Mouse (Mus musculus) forebrain, embryonic 16.5 days (tissue): ENCODE results near the gene Adgrg3. TPM values are rescaled to one million over a fixed set of nuclear protein-coding genes. Genes with fewer than 3 reads are reported as not detected.
A peak's percentile ranks its signal among the peaks of the same experiment; 100 is the strongest.

Experiments used
- ATAC-seq: fragments of 200-750 bp; cut with Nextera tagmentation; 2 replicates; pipeline ENCODE4 v1.8.0; 2017; ENCODE audit warnings: mild to moderate bottlenecking, moderate library complexity
- H3K27ac ChIP-seq: fragments of 300-500 bp; sonication (generic); 2 replicates; pipeline ENCODE4 v1.5.1; 2014; ENCODE audit warnings: low read length, control low read depth
- H3K27me3 ChIP-seq: fragments of 300-500 bp; sonication (generic); replicated peaks from 2 replicates; pipeline ENCODE4 v1.6.1; 2014; ENCODE audit warnings: low read length; ENCODE audit not compliant: control insufficient read depth, insufficient read depth
- H3K36me3 ChIP-seq: fragments of 300-500 bp; sonication (generic); 2 replicates; pipeline ENCODE4 v1.6.1; 2014; ENCODE audit not compliant: control insufficient read depth, insufficient read depth
- H3K4me1 ChIP-seq: fragments of 300-500 bp; sonication (generic); replicated peaks from 2 replicates; pipeline ENCODE4 v1.6.1; 2014; ENCODE audit warnings: low read length; ENCODE audit not compliant: control insufficient read depth, insufficient read depth
- H3K4me2 ChIP-seq: fragments of 300-500 bp; sonication (generic); 2 replicates; pipeline ENCODE4 v1.6.1; 2014; ENCODE audit warnings: mild to moderate bottlenecking, low read length, control low read depth
- H3K4me3 ChIP-seq: fragments of 300-500 bp; sonication (generic); replicated peaks from 2 replicates; pipeline ENCODE4 v1.5.1; 2014; ENCODE audit warnings: mild to moderate bottlenecking, low read length, control low read depth
- H3K9ac ChIP-seq: fragments of 300-500 bp; sonication (generic); replicated peaks from 2 replicates; pipeline ENCODE4 v1.6.1; 2014; ENCODE audit warnings: low read depth, low read length, control low read depth
- H3K9me3 ChIP-seq: fragments of 300-500 bp; sonication (generic); 2 replicates; pipeline ENCODE4 v1.6.1; 2016; ENCODE audit warnings: low read length; ENCODE audit not compliant: control insufficient read depth
- WGBS: fragments of 180-500 bp; shearing (Covaris S2); extraction: QIAGEN DNeasy Blood & Tissue Kit; methylation state at CpG from one replicate; pipeline ENCODE4 v1.1.7; 2014; 5-methylcytosine and 5-hydroxymethylcytosine counted together
- polyA plus RNA-seq: library from polyadenylated mRNA; unstranded; fragments of >200 nt; fragmentation: Nextera tagmentation; extraction: Ambion mirVana; gene quantifications from 2 replicates; pipeline ENCODE4 v1.2.1, GENCODE M21; 2015

Gene Adgrg3
- polyA plus RNA-seq, 1 experiment from 2014 or later = 1.1 TPM

DNA sequence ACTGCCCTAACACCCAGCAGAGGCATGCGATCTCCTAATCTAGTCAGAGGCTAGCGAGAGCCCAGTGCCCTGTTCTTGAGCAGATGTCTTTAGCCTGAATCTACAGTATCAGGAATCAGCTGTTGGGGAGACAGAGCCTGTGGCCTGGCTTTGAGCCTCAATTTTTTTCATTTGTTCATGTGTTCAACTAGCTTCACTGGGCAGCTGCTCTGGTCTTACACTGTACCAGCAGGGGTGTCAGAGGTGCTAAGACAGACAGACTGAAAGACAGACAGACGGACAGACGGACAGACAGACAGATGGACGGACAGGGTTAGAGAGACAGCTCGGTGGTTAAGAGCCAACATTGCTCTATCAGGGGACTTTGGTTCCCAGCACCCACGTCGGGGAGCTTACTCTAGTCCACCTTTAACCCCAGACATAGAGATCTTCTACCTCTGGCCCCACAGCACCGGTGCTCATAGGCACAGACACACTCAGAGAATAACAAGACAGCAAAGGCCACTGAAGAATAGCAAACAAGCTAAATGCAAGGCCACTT lies 26.0 kb upstream of the Adgrg3 start:
- no peaks in the 10 kb centered on the region for H3K27me3 ChIP-seq
- 74% methylated on average over 9 of the region's 9 CpGs for WGBS
- peaks cover 55% of the 10 kb centered on the region for H3K4me1 ChIP-seq

GRCm38 (mm10) chr8:94992010-94992409 lies 25.5 kb upstream of the Adgrg3 start:
- H3K36me3 ChIP-seq = no peaks in the 10 kb centered on the region

More for the DNA sequence above, 26.0 kb upstream of the Adgrg3 start:
- no peaks in the 10 kb centered on the region for H3K9me3 ChIP-seq
- no peak overlapping the region for H3K4me3 ChIP-seq
- H3K27ac ChIP-seq = peak overlapping the region; percentile 94; the same call in 1 of the 2 replicates
- H3K9ac ChIP-seq = no peak overlapping the region
- ATAC-seq = no peak
- no peak overlapping the region for H3K4me2 ChIP-seq
- H3K36me3 ChIP-seq = no peaks in the 10 kb centered on the region

DNA sequence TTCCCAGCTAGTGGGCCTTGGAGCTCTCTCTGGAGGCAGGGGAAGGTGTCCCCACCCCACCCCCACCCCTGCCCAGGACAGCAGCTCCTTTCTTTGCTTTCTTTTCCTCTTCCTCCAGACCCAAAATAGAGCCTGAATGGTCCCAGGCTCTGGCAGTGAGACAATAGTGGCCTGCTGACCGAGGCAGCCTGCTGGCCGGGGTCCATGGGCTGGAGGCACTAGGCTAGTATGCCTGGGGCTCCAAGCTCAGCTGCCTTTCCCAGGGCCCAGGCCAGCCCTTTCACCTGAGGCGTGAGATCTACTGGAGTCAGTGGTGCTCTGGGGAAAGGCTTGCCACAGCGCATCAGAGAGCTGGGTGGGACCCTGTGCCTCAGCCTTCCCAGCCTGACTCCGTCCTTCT lies 25.0 kb upstream of the Adgrg3 start:
- Histone ChIP-seq H3K4me2 (no peak overlapping the region), H3K36me3 (no peaks in the 10 kb centered on the region), H3K4me3 (no peak overlapping the region), H3K9ac (peak overlapping the region; percentile 31; the same call in 1 of the 2 replicates), H3K27ac (peak overlapping the region; percentile 94), H3K4me1 (peaks cover 55% of the 10 kb centered on the region), H3K27me3 (no peaks in the 10 kb centered on the region), H3K9me3 (no peaks in the 10 kb centered on the region)
- no peak; the same call in 1 of the 2 replicates for ATAC-seq
- 19% methylated on average over 5 of the region's 5 CpGs for WGBS

More at GRCm38 (mm10) chr8:94992010-94992409, 25.5 kb upstream of the Adgrg3 start:
- no peak overlapping the region for H3K4me3 ChIP-seq
- no peak for ATAC-seq
- H3K9ac ChIP-seq = no peak overlapping the region
- peaks cover 55% of the 10 kb centered on the region for H3K4me1 ChIP-seq
- no peak overlapping the region for H3K4me2 ChIP-seq
- no peaks in the 10 kb centered on the region for H3K9me3 ChIP-seq
- WGBS = 66% methylated on average over 4 of the region's 4 CpGs
- no peaks in the 10 kb centered on the region for H3K27me3 ChIP-seq
- peak overlapping the region; percentile 94 for H3K27ac ChIP-seq

DNA sequence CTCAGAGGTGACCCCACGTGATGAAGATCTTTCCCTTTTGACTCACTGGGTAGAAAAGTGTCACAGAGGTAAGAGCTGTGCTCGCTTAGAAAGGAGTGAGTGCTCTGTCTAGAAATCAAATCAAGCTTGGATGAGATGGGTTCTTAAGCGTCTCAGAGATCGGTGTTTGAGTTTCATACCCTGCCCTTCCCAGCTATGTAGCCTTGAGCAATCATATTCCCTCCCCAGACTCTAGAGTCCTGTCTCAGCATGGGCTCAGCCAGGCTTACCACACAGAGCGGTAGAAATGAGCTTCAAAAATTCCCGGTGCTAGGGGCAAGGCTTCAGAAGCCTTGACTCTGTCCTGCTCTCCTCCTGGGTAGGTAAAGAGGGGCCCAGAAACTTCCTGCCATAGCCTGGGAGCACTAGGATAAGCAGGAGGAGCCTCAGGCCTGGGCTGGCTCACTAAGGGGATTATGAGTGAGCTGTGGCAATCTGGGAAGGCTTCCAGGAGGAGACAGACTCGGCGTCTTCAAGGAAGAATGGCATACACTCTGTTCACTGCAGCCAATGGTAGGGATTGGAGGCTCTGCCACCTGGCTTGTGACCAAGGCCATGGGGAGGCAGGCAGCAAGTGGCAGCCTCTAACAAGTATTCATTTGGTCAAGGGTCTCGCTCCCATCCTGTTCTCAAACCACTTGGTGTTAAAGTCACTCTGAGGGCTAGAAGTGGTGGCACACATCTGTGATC lies 24.3 kb upstream of the Adgrg3 start:
- H3K9me3 ChIP-seq = no peaks in the 10 kb centered on the region
- 34% methylated on average over 9 of the region's 9 CpGs for WGBS
- H3K9ac ChIP-seq = peak overlapping the region; percentile 84
- H3K27ac ChIP-seq = peak overlapping the region; percentile 94
- no peak overlapping the region for H3K4me3 ChIP-seq
- peaks cover 60% of the 10 kb centered on the region for H3K4me1 ChIP-seq
- H3K36me3 ChIP-seq = no peaks in the 10 kb centered on the region
- ATAC-seq = no peak
- H3K4me2 ChIP-seq = peak overlapping the region; percentile 66
- H3K27me3 ChIP-seq = no peaks in the 10 kb centered on the region

GRCm38 (mm10) chr8:94994006-94994405 lies 23.5 kb upstream of the Adgrg3 start:
- WGBS = under 1% methylated on average over 14 of the region's 14 CpGs

GRCm38 (mm10) chr8:94994510-94994909 lies 23.0 kb upstream of the Adgrg3 start:
- peak; percentile 29 for ATAC-seq
- 0% methylated on average over 1 of the region's 1 CpGs for WGBS
- Histone ChIP-seq H3K9ac (peak overlapping the region; percentile 84), H3K4me3 (peak overlapping the region; percentile 61), H3K4me1 (peaks cover 74% of the 10 kb centered on the region), H3K9me3 (no peaks in the 10 kb centered on the region), H3K36me3 (no peaks in the 10 kb centered on the region), H3K27ac (peak overlapping the region; percentile 94), H3K4me2 (peak overlapping the region; percentile 66), H3K27me3 (no peaks in the 10 kb centered on the region)

More at GRCm38 (mm10) chr8:94994006-94994405, 23.5 kb upstream of the Adgrg3 start:
- H3K4me1 ChIP-seq = peaks cover 69% of the 10 kb centered on the region
- peak overlapping the region; percentile 94 for H3K27ac ChIP-seq
- peak overlapping the region; percentile 84 for H3K9ac ChIP-seq
- ATAC-seq = peak; percentile 93
- H3K4me3 ChIP-seq = peak overlapping the region; percentile 61
- peak overlapping the region; percentile 66 for H3K4me2 ChIP-seq
- H3K27me3 ChIP-seq = no peaks in the 10 kb centered on the region
- no peaks in the 10 kb centered on the region for H3K36me3 ChIP-seq
- H3K9me3 ChIP-seq = no peaks in the 10 kb centered on the region

DNA sequence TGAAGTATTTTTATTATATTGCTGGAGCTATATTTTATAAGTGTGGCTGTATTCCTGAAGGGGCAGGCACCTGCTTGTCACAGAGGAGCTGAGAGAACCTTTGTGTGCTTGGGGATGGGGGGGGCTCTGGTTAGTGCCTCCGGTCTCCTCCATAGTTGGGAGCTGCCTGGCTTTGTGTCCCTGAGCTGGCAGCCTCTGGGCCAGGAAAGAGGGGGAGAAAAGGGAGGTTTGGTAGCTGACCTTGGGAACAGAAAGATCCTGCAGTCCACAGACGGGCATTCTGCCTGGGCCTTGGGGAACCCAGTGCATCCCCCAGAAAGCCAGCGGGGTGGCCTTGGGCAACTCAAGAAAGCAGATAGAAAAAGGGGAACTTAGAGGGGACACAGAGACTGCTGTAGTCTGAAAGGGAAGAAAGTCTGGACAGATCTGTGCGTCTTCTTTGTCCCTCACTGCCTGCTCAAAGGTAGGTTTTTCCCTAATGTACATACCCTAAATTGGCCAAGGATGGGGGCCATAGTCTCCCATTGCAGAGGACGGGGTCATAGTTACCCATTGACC lies 22.1 kb upstream of the Adgrg3 start:
- ATAC-seq = no peak
- WGBS = 5% methylated on average over 5 of the region's 5 CpGs
- Histone ChIP-seq H3K36me3 (no peaks in the 10 kb centered on the region), H3K4me3 (peak overlapping the region; percentile 61), H3K4me1 (peaks cover 82% of the 10 kb centered on the region), H3K27ac (peak overlapping the region; percentile 94), H3K4me2 (peak overlapping the region; percentile 66), H3K9ac (peak overlapping the region; percentile 84), H3K9me3 (no peaks in the 10 kb centered on the region), H3K27me3 (no peaks in the 10 kb centered on the region)

- no peaks in the 10 kb centered on the region for H3K27me3 ChIP-seq
- peak overlapping the region; percentile 94 for H3K27ac ChIP-seq
- no peaks in the 10 kb centered on the region for H3K36me3 ChIP-seq
- WGBS = 6% methylated on average over 12 of the region's 12 CpGs
- H3K4me1 ChIP-seq = peaks cover 82% of the 10 kb centered on the region
- ATAC-seq = no peak
- peak overlapping the region; percentile 66 for H3K4me2 ChIP-seq
- peak overlapping the region; percentile 61 for H3K4me3 ChIP-seq
- no peaks in the 10 kb centered on the region for H3K9me3 ChIP-seq
- H3K9ac ChIP-seq = peak overlapping the region; percentile 84
Measured at GRCm38 (mm10) chr8:94996037-94996436, 21.5 kb upstream of the Adgrg3 start.
